Mouse (Mus musculus) kidney, adult 2 months (tissue): Measurements from ENCODE around the gene Gm10130.

Experiments used
- CTCF ChIP-seq: fragments of 200-500 bp; conservative IDR thresholded peaks from 2 replicates; pipeline ENCODE4 v1.5.1; 2011; ENCODE audit warnings: low read depth, mild to moderate bottlenecking, control low read depth, low read length, moderate library complexity, mixed read lengths; ENCODE audit not compliant: insufficient read depth, insufficient read length
- POLR2A ChIP-seq: fragments of 200-500 bp; IDR thresholded peaks from one replicate; pipeline ENCODE4 v1.6.1; 2011; ENCODE audit warnings: low read depth, low read length, control low read depth

- TF ChIP-seq POLR2A, result no peak
- no peak for TF ChIP-seq CTCF
Measured at GRCm38 (mm10) chr2:150318973-150319372, 4.5 kb upstream of the Gm10130 start.
